Mouse (Mus musculus): ENCODE measurements around the gene Mctp1. TPM values are rescaled to one million over a fixed set of nuclear protein-coding genes. Genes with fewer than 3 reads are reported as not detected.

Gene Mctp1
- total and polyA plus RNA-seq, 3 experiments, result not detected

DNA sequence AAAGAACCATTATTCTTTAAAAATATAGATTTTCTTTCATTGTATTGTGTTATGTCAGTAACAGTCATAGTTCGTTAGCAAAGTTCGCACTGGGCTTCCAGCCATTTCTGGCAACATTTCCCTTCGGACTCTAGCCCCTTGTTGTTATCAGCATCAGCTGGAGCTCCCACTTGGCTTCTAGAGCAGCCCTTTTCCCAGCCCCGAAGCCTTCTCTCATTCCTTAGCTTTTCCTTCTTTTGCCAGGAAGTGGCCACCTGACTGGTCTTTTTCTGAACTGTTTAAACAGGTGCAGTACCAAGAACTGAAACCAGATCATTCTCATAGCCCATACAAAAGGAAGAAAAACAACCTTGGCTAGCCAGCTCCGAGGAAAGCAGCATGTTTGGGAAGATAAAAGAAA is 645.3 kb downstream of the Mctp1 start:
- Histone ChIP-seq H3K4me3 (ENCODE audit: control insufficient read depth in 1 of 2, insufficient read depth in 1 of 2, low read depth in 2 of 2, low read length in 2 of 2) (no peak overlapping the region), H3K9ac (ENCODE audit: control insufficient read depth, low read depth, low read length, poor library complexity, severe bottlenecking) (no peak overlapping the region), H3K9me3 (replicated peaks; ENCODE audit: insufficient read depth, low read length) (no peaks in the 10 kb centered on the region), H3K36me3 (ENCODE audit: control insufficient read depth in 1 of 2, insufficient read depth in 2 of 2, low read length in 2 of 2) (no peaks in the 10 kb centered on the region), H3K79me2 (ENCODE audit: control insufficient read depth, insufficient read depth, low read length, poor library complexity) (no peaks in the 10 kb centered on the region), H3K27ac (ENCODE audit: control insufficient read depth, low read depth, low read length) (no peak overlapping the region), H3K27me3 (ENCODE audit: control insufficient read depth in 1 of 2, insufficient read depth in 2 of 2, low read length in 2 of 2) (no peaks in the 10 kb centered on the region), H3K4me1 (ENCODE audit: control insufficient read depth in 1 of 2, insufficient read depth in 2 of 2, low read length in 2 of 2) (peaks cover 0 to 2% of the 10 kb centered on the region in 2 experiments; a peak in 1 of 4 replicates)
- DNase-seq (ENCODE audit: low read depth, low spot score), result no peak
- no peak for TF ChIP-seq CHD2 (IDR thresholded peaks at IDR 0.05; ENCODE audit: low read length)
- TF ChIP-seq POLR2AphosphoS2 (IDR thresholded peaks at IDR 0.05; ENCODE audit: low read length), result no peak
- TF ChIP-seq MEF2A (IDR thresholded peaks at IDR 0.05; ENCODE audit: extremely low read depth, insufficient replicate concordance, low read depth, low read length, poor library complexity, severe bottlenecking), result no peak
- TF ChIP-seq HCFC1 (IDR thresholded peaks at IDR 0.05; ENCODE audit: low read depth, low read length), result no peak

DNA sequence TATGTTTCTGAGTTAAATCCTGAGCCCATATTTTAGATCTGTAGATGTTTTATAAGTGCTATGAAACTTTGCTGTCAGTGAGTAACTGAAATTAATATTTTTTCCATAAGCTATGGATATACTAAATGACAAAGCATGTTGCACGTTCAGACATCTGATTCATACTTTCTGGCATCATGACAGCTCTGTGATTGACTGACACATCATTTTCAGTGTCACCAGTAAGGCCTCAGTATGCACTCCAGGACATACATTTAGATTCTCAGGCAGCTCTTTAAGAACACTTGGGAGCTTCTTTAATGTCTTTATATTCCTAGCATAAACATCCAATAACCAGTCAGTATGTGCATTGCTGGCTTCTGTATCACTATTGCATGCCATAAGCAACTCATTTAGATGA is 659.0 kb downstream of the Mctp1 start:
- peak; percentile 20 for DNase-seq (ENCODE audit: low read depth, low spot score)
- peaks cover 0 to 3% of the 10 kb centered on the region in 2 experiments; a peak in 1 of 4 replicates for H3K36me3 ChIP-seq (ENCODE audit: control insufficient read depth in 1 of 2, insufficient read depth in 2 of 2, low read length in 2 of 2)
- no peaks in the 10 kb centered on the region for H3K4me1 ChIP-seq (ENCODE audit: control insufficient read depth in 1 of 2, insufficient read depth in 2 of 2, low read length in 2 of 2)
- no peaks in the 10 kb centered on the region for H3K27me3 ChIP-seq (ENCODE audit: control insufficient read depth in 1 of 2, insufficient read depth in 2 of 2, low read length in 2 of 2)
- no peak overlapping the region for H3K27ac ChIP-seq (ENCODE audit: control insufficient read depth, low read depth, low read length)
- no peak overlapping the region for H3K4me3 ChIP-seq (ENCODE audit: control insufficient read depth in 1 of 2, insufficient read depth in 1 of 2, low read depth in 2 of 2, low read length in 2 of 2)
- H3K79me2 ChIP-seq (ENCODE audit: control insufficient read depth, insufficient read depth, low read length, poor library complexity), result no peaks in the 10 kb centered on the region
- TF ChIP-seq CTCF (IDR thresholded peaks at IDR 0.05 in 2 of 3, conservative IDR thresholded peaks at IDR 0.05 in 1 of 3; ENCODE audit: control insufficient read depth in 1 of 3, insufficient read depth in 1 of 3, low read depth in 2 of 3, low read length in 3 of 3, poor library complexity in 1 of 3, severe bottlenecking in 1 of 3) (no peak), MAX (IDR thresholded peaks at IDR 0.05; ENCODE audit: low read length) (no peak), RCOR1 (IDR thresholded peaks at IDR 0.05; ENCODE audit: low read depth, low read length) (no peak), RAD21 (IDR thresholded peaks at IDR 0.05; ENCODE audit: low read depth, low read length) (no peak), ZKSCAN1 (IDR thresholded peaks at IDR 0.05; ENCODE audit: low read depth, low read length) (no peak), MYB (IDR thresholded peaks at IDR 0.05; ENCODE audit: low read depth, low read length) (no peak)
- H3K9ac ChIP-seq (ENCODE audit: control insufficient read depth, low read depth, low read length, poor library complexity, severe bottlenecking), result no peak overlapping the region
- no peaks in the 10 kb centered on the region for H3K9me3 ChIP-seq (replicated peaks; ENCODE audit: insufficient read depth, low read length)

DNA sequence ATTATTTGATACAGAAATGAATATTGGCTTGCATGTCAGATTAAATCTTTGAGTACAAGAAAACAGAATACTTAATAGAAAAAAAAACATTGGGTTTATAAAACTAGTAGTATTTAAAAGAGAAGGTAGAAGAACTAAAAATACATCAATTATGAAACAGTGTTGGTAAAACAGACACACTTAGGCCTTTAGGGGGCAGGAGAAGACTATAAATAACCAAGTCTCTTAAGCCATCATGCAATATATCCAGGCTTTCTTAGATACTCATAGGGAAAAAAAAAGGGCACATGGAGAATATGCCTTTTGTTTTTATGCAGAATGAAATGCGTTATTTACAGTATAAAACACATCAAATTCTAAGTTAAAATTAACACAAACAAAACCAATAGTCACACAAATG is 661.0 kb downstream of the Mctp1 start:
- peak; percentile 37 for TF ChIP-seq SMC3 (IDR thresholded peaks at IDR 0.05; ENCODE audit: low read depth, low read length)
- no peak for TF ChIP-seq TBP (IDR thresholded peaks at IDR 0.05; ENCODE audit: low read depth, low read length)
- peak in 1 of 3 experiments; percentile 30; a peak in 1 of 6 replicates for TF ChIP-seq CTCF (IDR thresholded peaks at IDR 0.05 in 2 of 3, conservative IDR thresholded peaks at IDR 0.05 in 1 of 3; ENCODE audit: control insufficient read depth in 1 of 3, insufficient read depth in 1 of 3, low read depth in 2 of 3, low read length in 3 of 3, poor library complexity in 1 of 3, severe bottlenecking in 1 of 3)
- TF ChIP-seq RAD21 (IDR thresholded peaks at IDR 0.05; ENCODE audit: low read depth, low read length), result peak; percentile 47
- TF ChIP-seq ZC3H11A (IDR thresholded peaks at IDR 0.05; ENCODE audit: low read depth, low read length), result peak; percentile 33; the same call in 1 of the 2 replicates
- Histone ChIP-seq H3K9ac (ENCODE audit: control insufficient read depth, low read depth, low read length, poor library complexity, severe bottlenecking) (no peak overlapping the region), H3K27ac (ENCODE audit: control insufficient read depth, low read depth, low read length) (no peak overlapping the region), H3K27me3 (ENCODE audit: control insufficient read depth in 1 of 2, insufficient read depth in 2 of 2, low read length in 2 of 2) (no peaks in the 10 kb centered on the region), H3K9me3 (replicated peaks; ENCODE audit: insufficient read depth, low read length) (no peaks in the 10 kb centered on the region), H3K4me1 (ENCODE audit: control insufficient read depth in 1 of 2, insufficient read depth in 2 of 2, low read length in 2 of 2) (no peaks in the 10 kb centered on the region), H3K4me3 (ENCODE audit: control insufficient read depth in 1 of 2, insufficient read depth in 1 of 2, low read depth in 2 of 2, low read length in 2 of 2) (no peak overlapping the region), H3K79me2 (ENCODE audit: control insufficient read depth, insufficient read depth, low read length, poor library complexity) (no peaks in the 10 kb centered on the region), H3K36me3 (ENCODE audit: control insufficient read depth in 1 of 2, insufficient read depth in 2 of 2, low read length in 2 of 2) (peaks cover 0 to 3% of the 10 kb centered on the region in 2 experiments; a peak in 1 of 4 replicates)
- peak; percentile 23 for DNase-seq (ENCODE audit: low read depth, low spot score)
